Mouse (Mus musculus): ENCODE measurements at regions not wholly inside any gene's neighbourhood (a gene's known extent, or its start where the extent isn't known, plus 50 kb on each side); places are given as distances from the start of the nearest gene placed in this dataset.

DNA sequence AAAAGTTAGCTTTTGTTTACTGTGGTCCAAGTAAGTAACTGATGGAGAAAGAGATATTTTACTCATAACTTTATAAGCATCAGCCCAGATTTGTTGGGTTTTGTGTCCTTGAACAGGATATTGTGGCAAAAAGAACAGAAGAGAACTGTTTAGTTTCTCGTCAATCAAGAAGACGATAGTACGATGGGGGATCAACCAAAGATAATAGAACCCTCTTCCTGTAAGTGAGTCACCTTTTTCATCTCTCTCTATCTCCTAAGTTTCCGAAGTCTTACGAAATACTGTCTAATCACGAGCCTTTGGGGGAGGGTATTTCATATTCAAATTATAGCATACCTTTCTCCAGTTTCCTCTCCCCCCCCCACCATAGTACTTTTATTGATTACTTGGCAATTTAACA, 1045.0 kb upstream of the Lrrc6 start:
- TF ChIP-seq CTCF (IDR thresholded peaks at IDR 0.05; ENCODE audit: low read depth, low read length) (no peak), POLR2A (IDR thresholded peaks at IDR 0.05; ENCODE audit: borderline replicate concordance, low read depth, low read length) (no peak)
